Mouse (Mus musculus) erythroblast, embryonic 14.5 days (primary cell): ENCODE data around the gene Riok1.

Experiments
- GATA1 ChIP-seq: IDR thresholded peaks from 2 replicates; pipeline ENCODE4 v1.6.1; 2012; ENCODE audit warnings: low read length, inconsistent platforms, mixed read lengths
- TAL1 ChIP-seq: IDR thresholded peaks from 3 replicates; pipeline ENCODE4 v1.6.1; 2012; ENCODE audit warnings: low read length, inconsistent platforms, mixed read lengths

DNA sequence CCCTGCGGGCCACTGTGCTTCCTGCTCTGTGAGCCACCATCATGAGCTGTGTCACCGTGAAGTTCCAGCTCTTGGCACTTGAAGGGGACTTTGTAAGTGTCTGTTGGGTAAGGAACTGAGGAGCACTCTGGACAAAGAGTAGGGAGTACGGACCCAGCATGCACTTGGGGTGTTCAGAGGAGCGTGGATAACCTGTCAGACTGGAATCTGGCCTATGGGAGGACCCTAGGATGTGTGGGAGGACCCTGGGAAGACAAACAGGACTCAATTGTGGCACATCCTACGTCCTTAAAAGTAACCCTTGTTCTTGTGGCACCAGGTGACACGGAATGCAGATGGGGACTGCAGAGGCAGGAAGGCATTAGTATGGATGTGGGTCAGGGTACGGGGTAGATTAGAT is 44.4 kb downstream of the Riok1 start:
- no peak for TF ChIP-seq GATA1
- TF ChIP-seq TAL1: no peak
